Mouse (Mus musculus) megakaryocyte, embryonic 14.5 days (primary cell): Measurements from ENCODE around the gene Magi2. TPM values are rescaled to one million over a fixed set of nuclear protein-coding genes. Genes with fewer than 3 reads are reported as not detected.

Experiments
- H3K27me3 ChIP-seq: replicated peaks from 2 replicates; pipeline ENCODE3; 2012; ENCODE audit warnings: inconsistent platforms
- H3K36me3 ChIP-seq: replicated peaks from 2 replicates; pipeline ENCODE3; 2012; ENCODE audit warnings: low read length, inconsistent platforms, mixed read lengths
- H3K4me1 ChIP-seq: 2 replicates; pipeline ENCODE4 v1.6.1; 2012; ENCODE audit warnings: inconsistent platforms
- H3K4me3 ChIP-seq: replicated peaks from 2 replicates; pipeline ENCODE3; 2012; ENCODE audit warnings: moderate library complexity, mild to moderate bottlenecking, inconsistent platforms
- H3K9me3 ChIP-seq: 2 replicates; pipeline ENCODE4 v1.6.1; 2012; ENCODE audit warnings: inconsistent platforms
- FLI1 ChIP-seq: IDR thresholded peaks from 2 replicates; pipeline ENCODE4 v1.6.1; 2012; ENCODE audit warnings: low read length, inconsistent platforms, mixed read lengths
- GATA1 ChIP-seq: IDR thresholded peaks from 3 replicates; pipeline ENCODE4 v1.6.1; 2012; ENCODE audit warnings: mixed read lengths, low read length, inconsistent platforms, borderline replicate concordance
- polyA plus RNA-seq: library from polyadenylated mRNA; stranded (reverse); fragments of >175 nt; gene quantifications from 2 replicates; pipeline ENCODE4 v1.2.3, GENCODE M21; 2012; ENCODE audit warnings: low replicate concordance; ENCODE audit not compliant: insufficient read depth

The Magi2 gene
- polyA plus RNA-seq, 1 experiment = 0.02 TPM

GRCm38 (mm10) chr5:19973852-19974251, 747.0 kb downstream of the Magi2 start:
- Histone ChIP-seq H3K9me3 (0 out of 2 replicates have a peak, but pooled peaks cover 3% of the 10 kb centered on the region), H3K27me3 (no peaks in the 10 kb centered on the region), H3K4me1 (peaks cover 3% of the 10 kb centered on the region; the same call in 1 of the 2 replicates), H3K4me3 (no peak overlapping the region), H3K36me3 (no peaks in the 10 kb centered on the region)
- TF ChIP-seq FLI1 (no peak), GATA1 (no peak)

GRCm38 (mm10) chr5:19981518-19981917, 754.7 kb downstream of the Magi2 start:
- Histone ChIP-seq H3K4me1 (no peaks in the 10 kb centered on the region), H3K27me3 (no peaks in the 10 kb centered on the region), H3K4me3 (no peak overlapping the region), H3K9me3 (no peaks in the 10 kb centered on the region), H3K36me3 (no peaks in the 10 kb centered on the region)
- TF ChIP-seq FLI1 (no peak), GATA1 (no peak)

GRCm38 (mm10) chr5:19982031-19982430, 755.2 kb downstream of the Magi2 start:
- Histone ChIP-seq H3K4me3 (no peak overlapping the region), H3K9me3 (no peaks in the 10 kb centered on the region), H3K27me3 (no peaks in the 10 kb centered on the region), H3K4me1 (no peaks in the 10 kb centered on the region), H3K36me3 (no peaks in the 10 kb centered on the region)
- TF ChIP-seq GATA1 = no peak

GRCm38 (mm10) chr5:19999486-19999885, 772.6 kb downstream of the Magi2 start:
- H3K27me3 ChIP-seq = no peaks in the 10 kb centered on the region
- H3K9me3 ChIP-seq = no peaks in the 10 kb centered on the region
- H3K4me3 ChIP-seq = no peak overlapping the region
- TF ChIP-seq FLI1 (no peak), GATA1 (no peak)
- no peaks in the 10 kb centered on the region for H3K36me3 ChIP-seq
- no peaks in the 10 kb centered on the region for H3K4me1 ChIP-seq

- H3K9me3 ChIP-seq = no peaks in the 10 kb centered on the region
- no peak overlapping the region for H3K4me3 ChIP-seq
- TF ChIP-seq GATA1 (no peak), FLI1 (no peak)
- no peaks in the 10 kb centered on the region for H3K27me3 ChIP-seq
- no peaks in the 10 kb centered on the region for H3K36me3 ChIP-seq
- no peaks in the 10 kb centered on the region for H3K4me1 ChIP-seq
Measured at GRCm38 (mm10) chr5:19999912-20000311, 773.1 kb downstream of the Magi2 start.

GRCm38 (mm10) chr5:20006616-20007015, 779.8 kb downstream of the Magi2 start:
- Histone ChIP-seq H3K4me3 (no peak overlapping the region), H3K36me3 (no peaks in the 10 kb centered on the region), H3K27me3 (no peaks in the 10 kb centered on the region), H3K9me3 (peaks cover 3% of the 10 kb centered on the region), H3K4me1 (no peaks in the 10 kb centered on the region)
- TF ChIP-seq GATA1 (no peak), FLI1 (no peak)

GRCm38 (mm10) chr5:20007246-20007645, 780.4 kb downstream of the Magi2 start:
- Histone ChIP-seq H3K36me3 (no peaks in the 10 kb centered on the region), H3K4me1 (no peaks in the 10 kb centered on the region), H3K27me3 (no peaks in the 10 kb centered on the region), H3K4me3 (no peak overlapping the region), H3K9me3 (peaks cover 9% of the 10 kb centered on the region)
- TF ChIP-seq FLI1 = no peak
- TF ChIP-seq GATA1 = no peak

- peaks cover 19% of the 10 kb centered on the region for H3K9me3 ChIP-seq
- no peak overlapping the region for H3K4me3 ChIP-seq
- no peaks in the 10 kb centered on the region for H3K27me3 ChIP-seq
- H3K36me3 ChIP-seq = no peaks in the 10 kb centered on the region
- no peaks in the 10 kb centered on the region for H3K4me1 ChIP-seq
- TF ChIP-seq FLI1 (no peak), GATA1 (no peak)
Measured at GRCm38 (mm10) chr5:20010210-20010609, 783.4 kb downstream of the Magi2 start.

GRCm38 (mm10) chr5:20018063-20018462, 791.2 kb downstream of the Magi2 start:
- H3K27me3 ChIP-seq = no peaks in the 10 kb centered on the region
- H3K9me3 ChIP-seq = peaks cover 2% of the 10 kb centered on the region
- no peak overlapping the region for H3K4me3 ChIP-seq
- no peaks in the 10 kb centered on the region for H3K4me1 ChIP-seq
- no peaks in the 10 kb centered on the region for H3K36me3 ChIP-seq
- no peak for TF ChIP-seq FLI1
- no peak for TF ChIP-seq GATA1

- H3K4me1 ChIP-seq = peaks cover 4% of the 10 kb centered on the region; the same call in 1 of the 2 replicates
- H3K9me3 ChIP-seq = no peaks in the 10 kb centered on the region
- H3K27me3 ChIP-seq = no peaks in the 10 kb centered on the region
- no peaks in the 10 kb centered on the region for H3K36me3 ChIP-seq
- no peak for TF ChIP-seq FLI1
- TF ChIP-seq GATA1 = no peak
- H3K4me3 ChIP-seq = no peak overlapping the region
Measured at GRCm38 (mm10) chr5:20046649-20047048, 819.8 kb downstream of the Magi2 start.

- Histone ChIP-seq H3K36me3 (no peaks in the 10 kb centered on the region), H3K27me3 (no peaks in the 10 kb centered on the region), H3K4me3 (no peak overlapping the region), H3K4me1 (peaks cover 4% of the 10 kb centered on the region; the same call in 1 of the 2 replicates), H3K9me3 (no peaks in the 10 kb centered on the region)
- TF ChIP-seq GATA1 = no peak
- TF ChIP-seq FLI1 = no peak
Measured at GRCm38 (mm10) chr5:20048386-20048785, 821.5 kb downstream of the Magi2 start.
